Mouse (Mus musculus) CH12.LX (cell line): ENCODE data around the gene Gm20390.

Source experiments
- CHD1 ChIP-seq: IDR thresholded peaks from 2 replicates; pipeline ENCODE4 v1.6.1; 2012; ENCODE audit warnings: low read depth, low read length, improper control_type of control experiment, inconsistent platforms
- CTCF ChIP-seq, 2 experiments: IDR thresholded peaks in 1 of 2; conservative IDR thresholded peaks in 1 of 2; 2 replicates each; pipeline ENCODE4 v1.5.1; 2011 to 2012; ENCODE audit warnings: low read depth in 2 of 2, low read length in 2 of 2, improper control_type of control experiment in 1 of 2, inconsistent platforms in 1 of 2, mild to moderate bottlenecking in 1 of 2, moderate library complexity in 1 of 2
- E2F4 ChIP-seq: IDR thresholded peaks from 2 replicates; pipeline ENCODE4 v1.6.1; 2011; ENCODE audit warnings: low read depth, low read length, improper control_type of control experiment; ENCODE audit not compliant: insufficient replicate concordance
- KAT2A ChIP-seq: IDR thresholded peaks from 2 replicates; pipeline ENCODE4 v1.6.1; 2012; ENCODE audit warnings: low read length, improper control_type of control experiment, inconsistent platforms; ENCODE audit not compliant: insufficient replicate concordance
- MYC ChIP-seq: IDR thresholded peaks from 2 replicates; pipeline ENCODE4 v1.6.1; 2011; ENCODE audit warnings: low read depth, mild to moderate bottlenecking, improper control_type of control experiment, low read length
- USF2 ChIP-seq: conservative IDR thresholded peaks from 2 replicates; pipeline ENCODE4 v1.6.1; 2011; ENCODE audit warnings: low read depth, low read length, improper control_type of control experiment

GRCm38 (mm10) chr11:94003346-94003745 lies 35.3 kb upstream of the Gm20390 start:
- no peak for TF ChIP-seq MYC
- TF ChIP-seq E2F4: no peak
- no peak for TF ChIP-seq CHD1
- TF ChIP-seq CTCF (conservative IDR thresholded peaks at IDR 0.05 in 1 of 2, IDR thresholded peaks at IDR 0.05 in 1 of 2; ENCODE audit: low read depth in 2 of 2, low read length in 2 of 2): no peak
- TF ChIP-seq USF2: no peak
- TF ChIP-seq KAT2A: no peak
